Mouse (Mus musculus) left cerebral cortex, postnatal 14 days (tissue): Measurements from ENCODE around the gene Spp1. TPM values are rescaled to one million over a fixed set of nuclear protein-coding genes. Genes with fewer than 3 reads are reported as not detected.
A peak's percentile ranks its signal among the peaks of the same experiment; 100 is the strongest.

ENCODE experiments used
- DNase-seq, 2 experiments: peaks; one replicate each; pipeline ENCODE4 v3.0.0; 2021 to 2022; ENCODE audit warnings: low spot score in 2 of 2, mixed read lengths in 1 of 2
- intact Hi-C: fragments of 180-260 bp; cut with DNase I; formaldehyde crosslinking; loops from one replicate; pipeline ENCODE4 v1.15.1; 2025
- total RNA-seq, 2 experiments: library from RNA; stranded (reverse); gene quantifications; 2 replicates each; pipeline ENCODE4 v1.2.3; 2021

Spp1 gene
- total RNA-seq, 2 experiments from 2014 or later: 7.5 TPM

DNA sequence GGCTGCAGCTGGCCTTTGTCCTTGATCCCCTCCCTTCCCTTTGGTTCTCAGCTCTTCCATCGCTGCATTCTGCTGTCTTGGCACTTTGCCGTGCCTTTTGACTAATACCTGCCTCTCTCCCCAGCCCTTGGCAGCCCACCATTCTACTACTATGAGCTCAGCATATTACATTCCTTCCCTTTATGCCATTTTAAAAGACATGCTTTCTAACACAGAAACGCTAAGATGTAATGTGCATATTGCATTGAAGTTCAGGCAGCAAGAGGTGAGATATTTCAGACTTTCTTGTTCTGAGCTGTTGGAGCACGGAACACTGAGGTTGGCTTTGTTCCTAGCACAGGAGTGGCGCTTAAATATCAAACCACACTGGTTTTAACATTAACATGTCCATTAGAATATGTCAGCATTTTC lies 36.1 kb downstream of the Spp1 start:
- DNase-seq: no peak
- intact Hi-C loops: no loop called here

DNA sequence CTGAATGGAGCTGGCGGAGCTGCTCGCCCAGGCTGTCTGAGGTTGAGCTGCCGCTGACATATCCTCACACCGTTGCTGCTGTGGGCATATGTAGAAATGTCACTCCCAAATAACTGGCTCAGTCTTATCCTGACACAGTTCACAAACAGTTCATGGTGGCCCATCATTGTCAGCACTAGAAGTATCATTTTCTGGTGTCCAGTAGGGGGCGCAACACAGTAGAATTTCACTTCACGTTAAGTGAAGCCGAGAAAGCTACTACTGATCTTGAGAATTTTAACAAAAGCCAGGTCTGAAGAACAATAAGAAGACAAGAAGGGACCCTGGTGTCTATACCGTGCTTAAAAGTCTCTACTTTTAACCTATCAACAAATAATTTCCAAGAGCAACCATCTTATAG lies 37.5 kb downstream of the Spp1 start:
- intact Hi-C loops: no loop called here
- peak in 1 of 2 experiments; percentile 21 for DNase-seq

DNA sequence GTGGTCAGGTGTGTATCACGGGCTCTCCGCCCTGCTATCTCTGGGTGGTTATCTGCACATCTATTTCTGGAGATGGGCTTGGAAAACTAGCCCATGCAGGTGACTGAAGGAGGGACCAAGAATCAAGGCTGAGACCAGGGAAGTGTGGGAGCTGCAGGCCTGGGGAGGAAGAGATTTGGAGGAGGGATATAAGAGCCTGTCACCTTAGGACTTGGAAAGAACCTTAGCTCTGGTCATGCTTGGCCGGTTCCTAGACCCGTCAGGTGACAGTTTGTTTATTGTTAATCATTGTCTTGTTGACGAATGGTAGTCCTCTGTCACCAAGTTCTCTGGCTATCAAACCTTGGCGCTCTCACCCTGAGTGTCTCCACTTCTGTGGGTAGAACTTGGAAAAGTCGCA lies 45.4 kb downstream of the Spp1 start:
- no peak for DNase-seq
- intact Hi-C loops: no loop called here

DNA sequence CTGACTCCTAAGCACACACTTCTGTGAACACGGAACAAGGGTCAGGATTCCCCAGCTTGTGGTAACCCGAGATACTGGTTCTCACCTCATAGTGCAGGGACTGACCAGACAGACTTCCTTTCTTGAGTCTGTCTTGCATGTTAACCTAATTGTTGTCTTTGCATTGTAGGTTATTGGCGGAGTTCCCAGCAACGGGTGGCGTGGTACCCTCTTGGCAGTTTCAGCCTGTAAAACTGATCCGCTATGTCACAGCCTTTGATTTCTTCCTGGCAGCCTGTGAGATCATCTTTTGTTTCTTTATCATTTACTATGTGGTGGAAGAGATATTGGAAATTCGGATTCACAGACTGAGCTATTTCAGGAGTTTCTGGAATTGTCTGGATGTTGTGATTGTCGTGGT lies 47.9 kb downstream of the Spp1 start:
- intact Hi-C loops: no loop called here
- DNase-seq: no peak

Other genes starting within 250 kb of the Spp1 start
- 1 to 10 TPM in 1 of 2 experiments, under 1 TPM in 1; 0.99 to 1.2 TPM for gene Dmp1, start 232.5 kb upstream of the Spp1 start, total RNA-seq
- under 1 TPM; 0.29 to 0.32 TPM for gene Ibsp, start 135.9 kb upstream of the Spp1 start, total RNA-seq
- gene Mepe, start 109.8 kb upstream of the Spp1 start, total RNA-seq: not detected
- 10 to 100 TPM; 25.2 to 26.7 TPM for gene Pkd2, start 24.3 kb downstream of the Spp1 start, total RNA-seq
- 10 to 100 TPM; 13.0 to 14.4 TPM for gene BC005561, start 73.2 kb downstream of the Spp1 start, total RNA-seq